Mouse (Mus musculus): ENCODE measurements around the gene Tmem127. TPM values are rescaled to one million over a fixed set of nuclear protein-coding genes. Genes with fewer than 3 reads are reported as not detected.

The Tmem127 gene
- polyA plus RNA-seq, 1 experiment from 2014 or later, result 26.3 TPM

DNA sequence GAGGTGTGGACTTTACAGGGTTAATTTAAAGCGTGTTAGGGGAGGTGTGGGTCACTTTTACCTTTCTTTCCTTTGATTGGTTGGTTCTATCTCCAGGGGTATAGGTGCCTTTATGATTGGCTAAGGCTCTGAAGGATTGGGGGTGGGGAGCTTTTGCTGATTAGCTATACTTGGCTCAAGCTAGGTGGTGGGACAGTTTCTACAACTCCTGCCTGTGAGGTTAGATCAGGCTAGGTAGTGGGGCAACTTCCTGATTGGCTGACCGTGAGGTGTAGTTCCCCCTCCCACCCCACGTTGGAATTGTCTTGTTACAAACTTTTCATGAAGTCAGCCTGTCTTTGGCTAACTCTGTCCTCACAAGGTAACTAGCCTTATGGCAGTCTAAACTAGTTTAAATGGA lies 59.5 kb downstream of the Tmem127 start:
- Histone ChIP-seq H3K27me3 (ENCODE audit: low read depth, poor library complexity, severe bottlenecking) (no peaks in the 10 kb centered on the region), H3K9me3 (replicated peaks) (no peaks in the 10 kb centered on the region), H3K27ac (no peak overlapping the region), H3K36me3 (no peaks in the 10 kb centered on the region), H3K4me3 (no peak overlapping the region), H3K4me1 (no peaks in the 10 kb centered on the region)
- DNase-seq (ENCODE audit: low spot score), result no peak
- 48% methylated on average over 3 of the region's 3 CpGs for WGBS

DNA sequence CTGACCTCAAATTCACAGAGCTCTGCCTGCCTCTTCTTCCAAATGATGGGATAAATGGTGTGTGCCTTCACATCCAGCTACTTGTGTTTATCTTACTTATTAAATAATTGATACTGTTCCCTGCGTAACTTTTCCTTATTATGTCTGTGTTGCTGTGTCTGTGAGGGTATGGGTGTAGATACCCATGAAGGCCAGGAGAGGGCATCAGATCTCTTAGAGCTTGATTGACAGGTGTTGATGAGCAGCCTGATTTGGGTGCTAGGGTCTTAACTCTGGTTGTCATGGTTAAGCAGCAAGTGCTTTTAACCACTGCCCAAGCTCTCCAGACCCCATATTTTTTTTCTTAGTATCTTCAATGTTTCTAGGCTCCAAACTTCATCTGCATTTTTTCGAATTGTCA lies 61.0 kb downstream of the Tmem127 start:
- Histone ChIP-seq H3K36me3 (no peaks in the 10 kb centered on the region), H3K27me3 (ENCODE audit: low read depth, poor library complexity, severe bottlenecking) (no peaks in the 10 kb centered on the region), H3K4me1 (no peaks in the 10 kb centered on the region), H3K27ac (no peak overlapping the region), H3K9me3 (replicated peaks) (no peaks in the 10 kb centered on the region), H3K4me3 (no peak overlapping the region)
- WGBS, result 93% methylated on average over 2 of the region's 2 CpGs
- DNase-seq (ENCODE audit: low spot score), result no peak

DNA sequence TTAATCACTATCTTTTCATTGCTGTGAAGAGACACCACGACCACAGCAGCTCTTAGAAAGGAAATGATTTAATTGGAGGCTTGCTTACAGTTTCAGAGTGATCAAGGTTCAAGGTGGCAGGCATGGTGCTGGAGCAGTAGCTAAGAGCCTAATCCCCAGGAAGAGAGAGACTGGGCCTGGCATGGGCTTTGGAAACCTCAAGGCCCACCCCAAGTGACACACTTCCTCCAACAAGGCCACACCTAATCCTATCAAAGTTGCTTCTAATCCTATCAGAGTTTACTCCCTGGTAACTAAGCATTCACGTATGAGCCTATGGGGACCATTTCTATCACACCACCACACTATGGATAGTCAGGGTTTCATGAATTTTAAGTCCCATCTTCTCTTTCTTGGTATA lies 62.5 kb downstream of the Tmem127 start:
- Histone ChIP-seq H3K27me3 (ENCODE audit: low read depth, poor library complexity, severe bottlenecking) (no peaks in the 10 kb centered on the region), H3K27ac (no peak overlapping the region), H3K36me3 (no peaks in the 10 kb centered on the region), H3K4me3 (no peak overlapping the region), H3K4me1 (no peaks in the 10 kb centered on the region), H3K9me3 (replicated peaks) (no peaks in the 10 kb centered on the region)
- 52% methylated on average over 2 of the region's 2 CpGs for WGBS
- no peak for DNase-seq (ENCODE audit: low spot score)

DNA sequence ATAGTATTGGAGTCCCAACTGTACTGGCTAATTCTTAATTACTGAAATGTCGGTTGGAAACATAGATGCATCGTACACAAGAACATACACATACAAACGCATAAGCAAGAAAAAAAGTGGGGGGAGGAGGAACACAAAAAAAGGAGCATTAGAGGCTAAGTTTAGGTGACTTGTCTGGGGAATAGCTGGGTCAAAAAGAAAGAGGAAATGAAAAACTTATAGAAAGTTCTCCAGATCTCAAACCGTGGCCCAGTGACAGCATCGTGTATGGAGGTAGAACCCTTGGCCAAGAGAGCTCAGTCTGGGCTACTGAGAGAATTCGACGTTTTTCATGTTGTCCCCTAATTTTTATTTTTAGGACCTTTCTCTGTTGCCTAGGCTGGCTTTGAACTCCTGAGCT lies 63.0 kb downstream of the Tmem127 start:
- Histone ChIP-seq H3K27me3 (ENCODE audit: low read depth, poor library complexity, severe bottlenecking) (no peaks in the 10 kb centered on the region), H3K4me3 (no peak overlapping the region), H3K4me1 (no peaks in the 10 kb centered on the region), H3K9me3 (replicated peaks) (no peaks in the 10 kb centered on the region), H3K36me3 (no peaks in the 10 kb centered on the region), H3K27ac (no peak overlapping the region)
- WGBS, result 95% methylated on average over 7 of the region's 7 CpGs
- DNase-seq (ENCODE audit: low spot score), result no peak

Other genes starting within 250 kb of the Tmem127 start
- gene Ap4e1, start 239.2 kb upstream of the Tmem127 start, polyA plus RNA-seq (2016; fragmentation: Nextera tagmentation; extraction: Ambion mirVana), result 12.5 and 13.9 TPM in 2 replicates
- gene Blvra, start 177.2 kb upstream of the Tmem127 start, polyA plus RNA-seq (2016; fragmentation: Nextera tagmentation; extraction: Ambion mirVana), result 30.9 and 31.7 TPM in 2 replicates
- gene Ncaph, start 114.0 kb upstream of the Tmem127 start, polyA plus RNA-seq (2016; fragmentation: Nextera tagmentation; extraction: Ambion mirVana), result 110 and 125 TPM in 2 replicates
- gene Itpripl1, start 104.5 kb upstream of the Tmem127 start, polyA plus RNA-seq (2016; fragmentation: Nextera tagmentation; extraction: Ambion mirVana), result 15.9 and 18.0 TPM in 2 replicates
- gene 1810024B03Rik, start 39.6 kb upstream of the Tmem127 start, polyA plus RNA-seq (2016; fragmentation: Nextera tagmentation; extraction: Ambion mirVana), result 1.7 and 2.5 TPM in 2 replicates
- 103 and 113 TPM in 2 replicates for gene Snrnp200, start 39.5 kb upstream of the Tmem127 start, polyA plus RNA-seq (2016; fragmentation: Nextera tagmentation; extraction: Ambion mirVana)
- gene Ciao1, start 92 bp upstream of the Tmem127 start, polyA plus RNA-seq (2016; fragmentation: Nextera tagmentation; extraction: Ambion mirVana), result 58.8 and 58.9 TPM in 2 replicates
- 80.4 and 80.8 TPM in 2 replicates for gene Stard7, start 22.3 kb downstream of the Tmem127 start, polyA plus RNA-seq (2016; fragmentation: Nextera tagmentation; extraction: Ambion mirVana)
- 6.4 and 7.6 TPM in 2 replicates for gene Dusp2, start 88.3 kb downstream of the Tmem127 start, polyA plus RNA-seq (2016; fragmentation: Nextera tagmentation; extraction: Ambion mirVana)
- gene Astl, start 90.7 kb downstream of the Tmem127 start, polyA plus RNA-seq (2016; fragmentation: Nextera tagmentation; extraction: Ambion mirVana), result 0.08 and 0.09 TPM in 2 replicates
- 1.7 and 1.9 TPM in 2 replicates for gene Adra2b, start 115.3 kb downstream of the Tmem127 start, polyA plus RNA-seq (2016; fragmentation: Nextera tagmentation; extraction: Ambion mirVana)
- 0.10 TPM in 2 replicates for gene Gpat2, start 177.3 kb downstream of the Tmem127 start, polyA plus RNA-seq (2016; fragmentation: Nextera tagmentation; extraction: Ambion mirVana)
- gene Fahd2a, start 196.7 kb downstream of the Tmem127 start, polyA plus RNA-seq (2016; fragmentation: Nextera tagmentation; extraction: Ambion mirVana), result 15.6 and 21.1 TPM in 2 replicates